Mouse (Mus musculus) neural tube, embryonic 11.5 days (tissue): ENCODE data around the gene Auts2. TPM values are rescaled to one million over a fixed set of nuclear protein-coding genes. Genes with fewer than 3 reads are reported as not detected.

Source experiments
- ATAC-seq: fragments of 200-750 bp; cut with Nextera tagmentation; 2 replicates; pipeline ENCODE4 v1.8.0; 2017; ENCODE audit warnings: moderate number of reproducible peaks, mild to moderate bottlenecking, moderate TSS enrichment, moderate library complexity; ENCODE audit not compliant: insufficient read depth, low FRiP score, low TSS enrichment
- DNase-seq: peaks from one replicate; pipeline ENCODE4 v3.0.0-alpha.2; 2015; ENCODE audit warnings: low spot score
- H3K27ac ChIP-seq: fragments of 300-500 bp; sonication (generic); 2 replicates; pipeline ENCODE4 v1.5.1; 2014; ENCODE audit warnings: low read depth, mild to moderate bottlenecking, low read length
- H3K27me3 ChIP-seq: fragments of 300-500 bp; sonication (generic); 2 replicates; pipeline ENCODE4 v1.6.1; 2014; ENCODE audit warnings: mild to moderate bottlenecking, low read length, mixed read lengths; ENCODE audit not compliant: control insufficient read depth, insufficient read depth
- H3K36me3 ChIP-seq: fragments of 300-500 bp; sonication (generic); 2 replicates; pipeline ENCODE4 v1.6.1; 2014; ENCODE audit warnings: mild to moderate bottlenecking, low read length, moderate library complexity, mixed read lengths; ENCODE audit not compliant: control insufficient read depth, insufficient read depth
- H3K4me1 ChIP-seq: fragments of 300-500 bp; sonication (generic); 2 replicates; pipeline ENCODE4 v1.6.1; 2014; ENCODE audit warnings: low read length, mixed read lengths; ENCODE audit not compliant: control insufficient read depth, insufficient read depth
- H3K4me2 ChIP-seq: fragments of 300-500 bp; sonication (generic); 2 replicates; pipeline ENCODE4 v1.6.1; 2014; ENCODE audit warnings: low read depth, mild to moderate bottlenecking, moderate library complexity
- H3K4me3 ChIP-seq: fragments of 300-500 bp; sonication (generic); 2 replicates; pipeline ENCODE4 v1.5.1; 2014; ENCODE audit warnings: low read depth, low read length
- H3K9ac ChIP-seq: fragments of 300-500 bp; sonication (generic); 2 replicates; pipeline ENCODE4 v1.6.1; 2014; ENCODE audit warnings: mild to moderate bottlenecking, low read length
- H3K9me3 ChIP-seq: fragments of 300-500 bp; sonication (generic); 2 replicates; pipeline ENCODE4 v1.6.1; 2016; ENCODE audit warnings: low read length; ENCODE audit not compliant: control insufficient read depth
- WGBS: fragments of 180-500 bp; shearing (Covaris S2); extraction: QIAGEN DNeasy Blood & Tissue Kit; methylation state at CpG from one replicate; pipeline ENCODE4 v1.1.7; 2014; 5-methylcytosine and 5-hydroxymethylcytosine counted together
- polyA plus RNA-seq: library from polyadenylated mRNA; unstranded; fragments of >200 nt; fragmentation: Nextera tagmentation; extraction: Ambion mirVana; gene quantifications from 2 replicates; pipeline ENCODE4 v1.2.1, GENCODE M21; 2014

The Auts2 gene
- polyA plus RNA-seq, 1 experiment from 2014 or later: 45.0 TPM

GRCm38 (mm10) chr5:131498865-131499264 is 1044.3 kb downstream of the Auts2 start:
- no peaks in the 10 kb centered on the region for H3K9me3 ChIP-seq
- H3K4me1 ChIP-seq: no peaks in the 10 kb centered on the region
- no peak overlapping the region for H3K27ac ChIP-seq
- ATAC-seq (no peak), DNase-seq (no peak)
- no peaks in the 10 kb centered on the region for H3K27me3 ChIP-seq
- no peak overlapping the region for H3K4me2 ChIP-seq
- H3K9ac ChIP-seq: no peak overlapping the region
- H3K36me3 ChIP-seq: no peaks in the 10 kb centered on the region; the same call in none of the 2 replicates
- WGBS: 88% methylated on average over 4 of the region's 4 CpGs
- H3K4me3 ChIP-seq: no peak overlapping the region

GRCm38 (mm10) chr5:131496517-131497216 is 1046.5 kb downstream of the Auts2 start:
- no peak for ATAC-seq
- DNase-seq: no peak
- Histone ChIP-seq H3K27ac (no peak overlapping the region), H3K4me2 (no peak overlapping the region), H3K9ac (no peak overlapping the region), H3K4me1 (no peaks in the 10 kb centered on the region), H3K27me3 (no peaks in the 10 kb centered on the region), H3K36me3 (no peaks in the 10 kb centered on the region; the same call in none of the 2 replicates), H3K9me3 (no peaks in the 10 kb centered on the region), H3K4me3 (no peak overlapping the region)
- WGBS: 89% methylated on average over 10 of the region's 10 CpGs

- DNase-seq: no peak
- Histone ChIP-seq H3K4me2 (no peak overlapping the region), H3K27ac (no peak overlapping the region), H3K27me3 (no peaks in the 10 kb centered on the region), H3K36me3 (no peaks in the 10 kb centered on the region; the same call in none of the 2 replicates), H3K9me3 (no peaks in the 10 kb centered on the region), H3K4me3 (no peak overlapping the region), H3K9ac (no peak overlapping the region), H3K4me1 (no peaks in the 10 kb centered on the region)
- WGBS: 86% methylated on average over 5 of the region's 5 CpGs
- ATAC-seq: no peak
These were observed 1048.6 kb downstream of the Auts2 start for GRCm38 (mm10) chr5:131494564-131494963.

- 80% methylated on average over 8 of the region's 8 CpGs for WGBS
- DNase-seq (no peak), ATAC-seq (no peak)
- H3K4me1 ChIP-seq: no peaks in the 10 kb centered on the region
- H3K27ac ChIP-seq: no peak overlapping the region
- no peaks in the 10 kb centered on the region for H3K9me3 ChIP-seq
- H3K4me3 ChIP-seq: no peak overlapping the region
- H3K4me2 ChIP-seq: no peak overlapping the region
- no peaks in the 10 kb centered on the region for H3K27me3 ChIP-seq
- no peaks in the 10 kb centered on the region; the same call in none of the 2 replicates for H3K36me3 ChIP-seq
- no peak overlapping the region for H3K9ac ChIP-seq
These were observed 1050.6 kb downstream of the Auts2 start for GRCm38 (mm10) chr5:131492535-131492934.

GRCm38 (mm10) chr5:131491843-131492242 is 1051.3 kb downstream of the Auts2 start:
- Histone ChIP-seq H3K27me3 (no peaks in the 10 kb centered on the region), H3K36me3 (no peaks in the 10 kb centered on the region; the same call in 1 of the 2 replicates), H3K9me3 (no peaks in the 10 kb centered on the region), H3K4me2 (no peak overlapping the region), H3K4me3 (no peak overlapping the region), H3K4me1 (no peaks in the 10 kb centered on the region), H3K9ac (no peak overlapping the region), H3K27ac (no peak overlapping the region)
- ATAC-seq (no peak), DNase-seq (no peak)
- 64% methylated on average over 8 of the region's 8 CpGs for WGBS

- no peaks in the 10 kb centered on the region; the same call in 1 of the 2 replicates for H3K36me3 ChIP-seq
These were observed 1052.3 kb downstream of the Auts2 start for GRCm38 (mm10) chr5:131490811-131491210.

GRCm38 (mm10) chr5:131489846-131490245 is 1053.3 kb downstream of the Auts2 start:
- Histone ChIP-seq H3K9me3 (no peaks in the 10 kb centered on the region), H3K27me3 (no peaks in the 10 kb centered on the region), H3K4me1 (no peaks in the 10 kb centered on the region), H3K36me3 (no peaks in the 10 kb centered on the region; the same call in 1 of the 2 replicates), H3K27ac (no peak overlapping the region), H3K9ac (no peak overlapping the region), H3K4me3 (no peak overlapping the region), H3K4me2 (no peak overlapping the region)
- DNase-seq (no peak), ATAC-seq (no peak)
- WGBS: 90% methylated on average over 7 of the region's 7 CpGs

More at GRCm38 (mm10) chr5:131490811-131491210, 1052.3 kb downstream of the Auts2 start:
- no peaks in the 10 kb centered on the region for H3K4me1 ChIP-seq
- no peaks in the 10 kb centered on the region for H3K9me3 ChIP-seq
- ATAC-seq (no peak), DNase-seq (no peak)
- H3K4me2 ChIP-seq: no peak overlapping the region
- H3K9ac ChIP-seq: no peak overlapping the region
- no peaks in the 10 kb centered on the region for H3K27me3 ChIP-seq
- 85% methylated on average over 2 of the region's 2 CpGs for WGBS
- H3K4me3 ChIP-seq: no peak overlapping the region
- H3K27ac ChIP-seq: no peak overlapping the region

GRCm38 (mm10) chr5:131486527-131486926 is 1056.6 kb downstream of the Auts2 start:
- Histone ChIP-seq H3K27ac (no peak overlapping the region), H3K27me3 (no peaks in the 10 kb centered on the region), H3K9me3 (no peaks in the 10 kb centered on the region), H3K9ac (no peak overlapping the region), H3K36me3 (no peaks in the 10 kb centered on the region), H3K4me1 (no peaks in the 10 kb centered on the region), H3K4me2 (no peak overlapping the region), H3K4me3 (no peak overlapping the region)
- ATAC-seq (no peak), DNase-seq (no peak)
- 94% methylated on average over 4 of the region's 4 CpGs for WGBS

GRCm38 (mm10) chr5:131475278-131475677 is 1067.9 kb downstream of the Auts2 start:
- no peak overlapping the region for H3K4me2 ChIP-seq
- no peak overlapping the region for H3K9ac ChIP-seq
- H3K9me3 ChIP-seq: no peaks in the 10 kb centered on the region
- no peak for DNase-seq
- no peaks in the 10 kb centered on the region for H3K4me1 ChIP-seq
- no peak overlapping the region for H3K27ac ChIP-seq
- H3K4me3 ChIP-seq: no peak overlapping the region
- no peak for ATAC-seq
- no peaks in the 10 kb centered on the region for H3K27me3 ChIP-seq
- H3K36me3 ChIP-seq: peaks cover 32% of the 10 kb centered on the region
